Mouse (Mus musculus) cerebral cortex, adult 2 months (tissue): ENCODE measurements around the gene Fancf.

ENCODE experiments used
- WGBS: fragments of 180-500 bp; shearing (Covaris S2); methylation state at CpG from one replicate; pipeline ENCODE4 v1.1.7; 2018; 5-methylcytosine and 5-hydroxymethylcytosine counted together

Fancf gene

GRCm38 (mm10) chr7:51862097-51862492 lies at the start of gene Fancf:
TSS of gene Fancf (minus strand) at chr7:51862267.
- WGBS, result under 1% methylated on average over 43 of the region's 43 CpGs

GRCm38 (mm10) chr7:51899066-51899465 lies 37.0 kb upstream of the Fancf start:
- WGBS, result 57% methylated on average over 6 of the region's 6 CpGs

- 67% methylated on average over 2 of the region's 2 CpGs for WGBS
These were observed 32.9 kb upstream of the Fancf start for GRCm38 (mm10) chr7:51894939-51895338.

GRCm38 (mm10) chr7:51894133-51894801 lies 32.2 kb upstream of the Fancf start:
- 91% methylated on average over 4 of the region's 4 CpGs for WGBS

GRCm38 (mm10) chr7:51893008-51893407 lies 30.9 kb upstream of the Fancf start:
- 86% methylated on average over 4 of the region's 4 CpGs for WGBS

- WGBS, result 97% methylated on average over 1 of the region's 1 CpGs
These were observed 30.3 kb upstream of the Fancf start for GRCm38 (mm10) chr7:51892224-51892965.

- WGBS, result 94% methylated on average over 7 of the region's 7 CpGs
These were observed 27.5 kb upstream of the Fancf start for GRCm38 (mm10) chr7:51889601-51890000.

- 90% methylated on average over 11 of the region's 11 CpGs for WGBS
These were observed 25.9 kb upstream of the Fancf start for GRCm38 (mm10) chr7:51887678-51888567.

- 75% methylated on average over 3 of the region's 3 CpGs for WGBS
These were observed 23.3 kb upstream of the Fancf start for GRCm38 (mm10) chr7:51885345-51885744.

- 82% methylated on average over 4 of the region's 4 CpGs for WGBS
These were observed 18.1 kb upstream of the Fancf start for GRCm38 (mm10) chr7:51880121-51880520.

- 0% methylated on average over 17 of the region's 17 CpGs for WGBS
These were observed 17.2 kb upstream of the Fancf start for GRCm38 (mm10) chr7:51879136-51879723.

- 4% methylated on average over 8 of the region's 8 CpGs for WGBS
These were observed 16.7 kb upstream of the Fancf start for GRCm38 (mm10) chr7:51878730-51879129.

- 81% methylated on average over 1 of the region's 1 CpGs for WGBS
These were observed 10.0 kb upstream of the Fancf start for GRCm38 (mm10) chr7:51872041-51872440.

- WGBS, result 94% methylated on average over 1 of the region's 1 CpGs
These were observed 5.9 kb upstream of the Fancf start for GRCm38 (mm10) chr7:51867983-51868382.

- 72% methylated on average over 1 of the region's 1 CpGs for WGBS
These were observed 3.3 kb upstream of the Fancf start for GRCm38 (mm10) chr7:51865336-51865735.

- WGBS, result 74% methylated on average over 3 of the region's 3 CpGs
These were observed 775 bp upstream of the Fancf start for GRCm38 (mm10) chr7:51862842-51863241.

- WGBS, result 3% methylated on average over 105 of the region's 105 CpGs
These were observed 594 bp downstream of the Fancf start, which contains the start of gene Gas2 for GRCm38 (mm10) chr7:51861250-51862096. TSS of gene Gas2 (plus strand) at chr7:51862015.

GRCm38 (mm10) chr7:51851890-51852507 lies 10.1 kb downstream of the Fancf start:
- 52% methylated on average over 5 of the region's 5 CpGs for WGBS

GRCm38 (mm10) chr7:51850877-51851276 lies 11.2 kb downstream of the Fancf start:
- WGBS, result 80% methylated on average over 6 of the region's 6 CpGs

GRCm38 (mm10) chr7:51840515-51840914 lies 21.6 kb downstream of the Fancf start:
- WGBS, result 60% methylated on average over 7 of the region's 7 CpGs
